ENCODE assay signal across 26 mouse cellular contexts in genomic region chr15:13583300-13583699, GRCm38 (mm10).
DNase-seq lines count a peak whose midpoint lies in the region; ATAC-seq lines count a peak whose summit lies in the region.
"Had no signal": no experiment of that assay in that cellular context is flagged by ENCODE, and none has a peak within 500 bp of the region (broad histone marks: within the 10 kb centered on the region; RNA-seq: fewer than 3 reads in every experiment).

No protein-coding gene starts in this region.

- H3K9me3 ChIP-seq in neural tube, embryonic 13.5 days, result no peaks in the 10 kb centered on the region
- H3K9me3 ChIP-seq in neural tube, embryonic 15.5 days (replicated peaks), result no peaks in the 10 kb centered on the region
- no peaks in the 10 kb centered on the region for H3K9me3 ChIP-seq in midbrain, embryonic 13.5 days
- H3K9me3 ChIP-seq: heart, embryonic 13.5 days; limb, embryonic 12.5 days; liver, embryonic 15.5 days had no signal

- H3K4me2 ChIP-seq in neural tube, embryonic 13.5 days, result no peak overlapping the region
- no peak overlapping the region for H3K4me2 ChIP-seq in neural tube, embryonic 15.5 days
- H3K4me2 ChIP-seq in midbrain, embryonic 13.5 days (replicated peaks), result no peak overlapping the region
- H3K4me2 ChIP-seq: heart, embryonic 13.5 days; limb, embryonic 12.5 days; liver, embryonic 15.5 days; lung, embryonic 14.5 days had no signal

- peak; percentile 54 for DNase-seq in embryo, embryonic 11 days
- DNase-seq in embryo, embryonic 10 days (ENCODE audit: low spot score), result no peak
- no peak for DNase-seq in heart, adult 8-10 months (ENCODE audit: low spot score)
- DNase-seq in left cerebral cortex, postnatal 4 days, result no peak
- DNase-seq: adrenal gland, postnatal 25 days; cerebellum, adult 2 months; cerebellum, postnatal 14 days; heart, adult 2 months; heart, postnatal 10 days; kidney, adult 18-20 months; kidney, postnatal 10 days; layer of hippocampus, postnatal 36 days; lung, embryonic 14.5 days; lung, postnatal 14 days; spleen, adult 18-20 months; thymus, postnatal 14 days had no signal

- ATAC-seq in neural tube, embryonic 13.5 days (ENCODE audit: low read depth), result 0 out of 2 replicates have a peak, but pooled peaks have one; percentile 19
- ATAC-seq in neural tube, embryonic 15.5 days (ENCODE audit: low FRiP score), result no peak
- peak; percentile 65 for ATAC-seq in midbrain, embryonic 13.5 days
- ATAC-seq in erythroid progenitor cell, adult 5-6 weeks (replicated peaks; ENCODE audit: low FRiP score, poor library complexity, severe bottlenecking), result no peak
- ATAC-seq: CD4-positive, CD25-positive, alpha-beta regulatory T cell, adult 4 months; forebrain, embryonic 14.5 days; hindbrain, embryonic 16.5 days had no signal

- 62% methylated on average over 4 of the region's 4 CpGs for WGBS in neural tube, embryonic 13.5 days
- 60% methylated on average over 4 of the region's 4 CpGs for WGBS in neural tube, embryonic 15.5 days
- WGBS in midbrain, embryonic 13.5 days, result 74% methylated on average over 4 of the region's 4 CpGs

- no peak overlapping the region for H3K27ac ChIP-seq in neural tube, embryonic 13.5 days (replicated peaks)
- no peak overlapping the region for H3K27ac ChIP-seq in neural tube, embryonic 15.5 days (replicated peaks)
- H3K27ac ChIP-seq in midbrain, embryonic 13.5 days, result no peak overlapping the region
- H3K27ac ChIP-seq: heart, adult 2 months; heart, embryonic 13.5 days; limb, embryonic 12.5 days; liver, embryonic 15.5 days had no signal

- intact Hi-C loops in left cerebral cortex, postnatal 4 days (cut with DNase I), result no loop called here

- no peaks in the 10 kb centered on the region for H3K4me1 ChIP-seq in neural tube, embryonic 13.5 days (replicated peaks)
- no peaks in the 10 kb centered on the region for H3K4me1 ChIP-seq in neural tube, embryonic 15.5 days
- H3K4me1 ChIP-seq in midbrain, embryonic 13.5 days (replicated peaks), result no peaks in the 10 kb centered on the region
- H3K4me1 ChIP-seq: heart, embryonic 13.5 days; limb, embryonic 12.5 days; liver, embryonic 15.5 days had no signal

- H3K36me3 ChIP-seq in neural tube, embryonic 13.5 days, result no peaks in the 10 kb centered on the region
- H3K36me3 ChIP-seq in neural tube, embryonic 15.5 days, result no peaks in the 10 kb centered on the region
- no peaks in the 10 kb centered on the region for H3K36me3 ChIP-seq in midbrain, embryonic 13.5 days
- H3K36me3 ChIP-seq: heart, embryonic 13.5 days; limb, embryonic 12.5 days; liver, embryonic 15.5 days had no signal

- no peak overlapping the region for H3K9ac ChIP-seq in neural tube, embryonic 13.5 days
- no peak overlapping the region for H3K9ac ChIP-seq in neural tube, embryonic 15.5 days (replicated peaks)
- no peak overlapping the region for H3K9ac ChIP-seq in midbrain, embryonic 13.5 days (replicated peaks)
- H3K9ac ChIP-seq: heart, embryonic 13.5 days; limb, embryonic 12.5 days; liver, embryonic 15.5 days; lung, embryonic 14.5 days had no signal

- H3K4me3 ChIP-seq in neural tube, embryonic 13.5 days, result no peak overlapping the region
- H3K4me3 ChIP-seq in neural tube, embryonic 15.5 days (replicated peaks), result no peak overlapping the region
- H3K4me3 ChIP-seq in midbrain, embryonic 13.5 days (replicated peaks), result no peak overlapping the region
- H3K4me3 ChIP-seq: heart, adult 2 months; heart, embryonic 13.5 days; limb, embryonic 12.5 days; liver, embryonic 15.5 days had no signal

- no peaks in the 10 kb centered on the region for H3K27me3 ChIP-seq in neural tube, embryonic 13.5 days
- no peaks in the 10 kb centered on the region for H3K27me3 ChIP-seq in neural tube, embryonic 15.5 days (replicated peaks)
- no peaks in the 10 kb centered on the region for H3K27me3 ChIP-seq in midbrain, embryonic 13.5 days
- H3K27me3 ChIP-seq: heart, embryonic 13.5 days; limb, embryonic 12.5 days; liver, embryonic 15.5 days had no signal

Comparison
In these comparisons a context has a peak if more than half of its experiments do, and no peak if none do; other contexts are left out.
1. ATAC-seq: peak in neural tube, embryonic 13.5 days (single experiment) and midbrain, embryonic 13.5 days (single experiment); none in neural tube, embryonic 15.5 days (single experiment) and erythroid progenitor cell, adult 5-6 weeks (single experiment).